Mouse (Mus musculus) hindbrain, postnatal 0 days (tissue): ENCODE data around the gene Pdcd7. TPM values are rescaled to one million over a fixed set of nuclear protein-coding genes. Genes with fewer than 3 reads are reported as not detected.

Experiments
- ATAC-seq: fragments of 200-750 bp; cut with Nextera tagmentation; 2 replicates; pipeline ENCODE4 v1.8.0; 2017; ENCODE audit warnings: mild to moderate bottlenecking, moderate TSS enrichment, moderate library complexity
- DNase-seq: peaks from one replicate; pipeline ENCODE4 v3.0.0-alpha.2; 2015; ENCODE audit warnings: low spot score
- H3K27ac ChIP-seq: fragments of 300-500 bp; sonication (generic); 2 replicates; pipeline ENCODE4 v1.5.1; 2014; ENCODE audit warnings: mild to moderate bottlenecking
- H3K27me3 ChIP-seq: fragments of 300-500 bp; sonication (generic); 2 replicates; pipeline ENCODE4 v1.6.1; 2014; ENCODE audit warnings: low read length, mixed read lengths; ENCODE audit not compliant: insufficient read depth
- H3K36me3 ChIP-seq: fragments of 300-500 bp; sonication (generic); 2 replicates; pipeline ENCODE4 v1.6.1; 2014; ENCODE audit warnings: low read length, mixed read lengths; ENCODE audit not compliant: insufficient read depth
- H3K4me1 ChIP-seq: fragments of 300-500 bp; sonication (generic); 2 replicates; pipeline ENCODE4 v1.6.1; 2014; ENCODE audit warnings: antibody characterized with exemption, low read length, mixed read lengths; ENCODE audit not compliant: insufficient read depth
- H3K4me2 ChIP-seq: fragments of 300-500 bp; sonication (generic); 2 replicates; pipeline ENCODE4 v1.6.1; 2014; ENCODE audit warnings: low read depth, mild to moderate bottlenecking, low read length, moderate library complexity, mixed read lengths
- H3K4me3 ChIP-seq: fragments of 300-500 bp; sonication (generic); 2 replicates; pipeline ENCODE4 v1.5.1; 2014; ENCODE audit warnings: low read length
- H3K9ac ChIP-seq: fragments of 300-500 bp; sonication (generic); replicated peaks from 2 replicates; pipeline ENCODE4 v1.6.1; 2014; ENCODE audit warnings: mild to moderate bottlenecking, low read length, moderate library complexity, mixed read lengths
- H3K9me3 ChIP-seq: fragments of 300-500 bp; sonication (generic); 2 replicates; pipeline ENCODE4 v1.6.1; 2016; ENCODE audit warnings: low read length, mixed read lengths
- CTCF ChIP-seq: IDR thresholded peaks from 2 replicates; pipeline ENCODE4 v1.5.1; 2016; ENCODE audit warnings: antibody characterized with exemption, control low read depth, low read depth
- WGBS: fragments of 180-500 bp; shearing (Covaris S2); extraction: QIAGEN DNeasy Blood & Tissue Kit; methylation state at CpG from one replicate; pipeline ENCODE4 v1.1.7; 2014; 5-methylcytosine and 5-hydroxymethylcytosine counted together
- polyA plus RNA-seq: library from polyadenylated mRNA; unstranded; fragments of >200 nt; fragmentation: Nextera tagmentation; extraction: Ambion mirVana; gene quantifications from 2 replicates; pipeline ENCODE4 v1.2.1, GENCODE M21; 2015
- total RNA-seq: library from RNA; depleted of rRNA; stranded (reverse); fragments of >200 nt; gene quantifications from 2 replicates; pipeline ENCODE4 v1.2.3, GENCODE M21; 2014

Pdcd7 gene
- total and polyA plus RNA-seq, 2 experiments from 2014 or later = 8.6 to 17.5 TPM

DNA sequence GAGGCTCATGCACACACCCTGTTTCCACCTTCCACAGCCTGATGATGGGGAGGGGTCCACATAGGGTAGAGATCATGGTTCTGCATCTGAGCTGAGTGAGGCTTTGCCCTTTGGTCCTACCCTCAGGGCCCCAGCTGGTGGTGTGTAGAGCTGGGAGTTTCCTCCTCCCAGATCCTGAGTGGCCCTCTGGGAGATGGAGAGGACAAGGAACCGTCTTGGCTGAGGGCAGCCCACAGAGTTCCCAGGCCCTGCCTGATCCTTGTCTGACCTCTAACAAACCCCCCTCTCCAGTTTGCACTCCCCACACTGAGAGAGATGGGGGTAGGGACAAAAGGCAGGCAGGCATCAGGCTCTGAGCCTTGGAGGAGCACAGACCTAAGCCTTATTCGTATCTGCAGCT is 48.5 kb downstream of the Pdcd7 start:
- no peak for ATAC-seq
- no peak for DNase-seq
- Histone ChIP-seq H3K27me3 (peaks cover 30% of the 10 kb centered on the region), H3K27ac (no peak overlapping the region), H3K36me3 (no peaks in the 10 kb centered on the region), H3K9ac (no peak overlapping the region), H3K9me3 (no peaks in the 10 kb centered on the region), H3K4me2 (no peak overlapping the region), H3K4me3 (no peak overlapping the region), H3K4me1 (peaks cover 6% of the 10 kb centered on the region)
- no peak for TF ChIP-seq CTCF
- 75% methylated on average over 2 of the region's 2 CpGs for WGBS

GRCm38 (mm10) chr9:65398279-65398678 is 52.4 kb downstream of the Pdcd7 start, which contains the start of gene Rasl12:
Rasl12 (plus strand) TSS chr9:65398506.
- DNase-seq (peak; percentile 80), ATAC-seq (peak; percentile 84)
- no peaks in the 10 kb centered on the region for H3K36me3 ChIP-seq
- no peak within 1 kb of the TSS for H3K27ac ChIP-seq
- H3K4me1 ChIP-seq = peaks cover 6% of the 10 kb centered on the region
- H3K27me3 ChIP-seq = no peaks in the 10 kb centered on the region
- under 1% methylated on average over 24 of the region's 24 CpGs for WGBS
- peak within 1 kb of the TSS; percentile 42 for H3K4me3 ChIP-seq
- no peaks in the 10 kb centered on the region for H3K9me3 ChIP-seq
- H3K9ac ChIP-seq = peak within 1 kb of the TSS; percentile 47
- no peak for TF ChIP-seq CTCF
- H3K4me2 ChIP-seq = peak within 1 kb of the TSS; percentile 72

- no peaks in the 10 kb centered on the region for H3K36me3 ChIP-seq
- H3K27me3 ChIP-seq = no peaks in the 10 kb centered on the region
- no peak for TF ChIP-seq CTCF
- no peak overlapping the region for H3K9ac ChIP-seq
- H3K4me2 ChIP-seq = no peak overlapping the region
- peaks cover 6% of the 10 kb centered on the region for H3K4me1 ChIP-seq
- no peak overlapping the region for H3K27ac ChIP-seq
- H3K9me3 ChIP-seq = no peaks in the 10 kb centered on the region
- ATAC-seq (no peak), DNase-seq (no peak)
- H3K4me3 ChIP-seq = no peak overlapping the region
- 83% methylated on average over 6 of the region's 6 CpGs for WGBS
Observed at GRCm38 (mm10) chr9:65399934-65400333, 54.0 kb downstream of the Pdcd7 start.

DNA sequence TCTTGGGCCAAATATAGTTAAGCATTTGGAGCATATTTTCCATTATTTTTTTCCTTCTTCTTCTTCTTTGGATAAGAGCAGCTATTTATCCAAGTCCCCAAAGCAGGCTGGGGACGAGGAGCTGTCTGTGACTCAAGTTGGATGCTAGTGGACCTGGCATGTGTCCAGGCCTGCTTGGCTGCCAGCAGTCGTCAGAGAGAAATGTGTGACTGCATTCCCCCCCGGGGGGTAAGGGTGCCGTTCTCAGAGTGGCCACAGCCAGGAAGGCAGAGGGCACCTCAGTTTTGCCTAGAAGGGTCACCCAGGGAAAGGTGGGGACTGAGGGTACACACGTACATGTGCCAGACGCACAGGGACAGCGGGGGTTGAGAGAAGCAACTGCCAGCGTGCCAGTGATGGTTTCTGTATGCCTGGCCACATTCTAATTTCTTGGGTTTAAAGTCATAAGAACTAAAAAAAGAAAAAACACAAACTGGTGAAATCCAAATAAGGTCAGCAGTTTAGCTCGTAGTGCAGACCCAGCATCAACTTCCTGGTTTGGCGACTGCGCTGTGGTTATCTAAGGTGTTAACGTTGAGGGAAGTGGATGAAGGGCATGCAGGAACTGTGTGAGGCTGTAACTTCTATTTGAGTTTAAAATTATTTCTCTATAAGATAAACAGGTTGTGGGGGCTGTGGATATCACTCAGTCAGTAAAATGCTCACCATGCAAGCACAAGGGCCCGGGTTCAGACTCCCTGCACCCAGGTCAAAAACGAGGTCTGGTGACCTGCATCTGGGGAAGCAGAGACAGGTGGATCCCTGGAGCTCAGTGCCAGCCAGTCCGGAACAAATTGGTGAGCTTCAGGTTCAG is 58.7 kb downstream of the Pdcd7 start:
- WGBS = 60% methylated on average over 15 of the region's 15 CpGs
- H3K9ac ChIP-seq = no peak overlapping the region
- no peak overlapping the region for H3K27ac ChIP-seq
- no peak for TF ChIP-seq CTCF
- H3K4me2 ChIP-seq = peak overlapping the region; percentile 16; the same call in 1 of the 2 replicates
- no peaks in the 10 kb centered on the region for H3K9me3 ChIP-seq
- ATAC-seq = no peak
- peak; percentile 76 for DNase-seq
- no peaks in the 10 kb centered on the region for H3K4me1 ChIP-seq
- no peaks in the 10 kb centered on the region for H3K36me3 ChIP-seq
- H3K27me3 ChIP-seq = no peaks in the 10 kb centered on the region
- no peak overlapping the region for H3K4me3 ChIP-seq

DNA sequence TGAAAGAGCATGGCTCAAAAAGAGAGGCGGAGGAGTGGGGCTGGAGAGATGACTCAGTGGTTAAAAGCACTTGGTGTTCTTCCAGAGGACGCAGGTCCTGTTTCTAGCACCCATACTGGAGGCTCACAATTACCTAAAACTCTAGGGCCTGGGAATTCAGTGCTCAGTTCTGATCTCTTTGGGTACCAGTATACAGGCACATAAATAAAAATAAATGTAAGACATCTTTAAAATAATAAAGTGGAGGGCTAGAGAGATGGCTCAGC is 59.2 kb downstream of the Pdcd7 start:
- WGBS = 78% methylated on average over 2 of the region's 2 CpGs

DNA sequence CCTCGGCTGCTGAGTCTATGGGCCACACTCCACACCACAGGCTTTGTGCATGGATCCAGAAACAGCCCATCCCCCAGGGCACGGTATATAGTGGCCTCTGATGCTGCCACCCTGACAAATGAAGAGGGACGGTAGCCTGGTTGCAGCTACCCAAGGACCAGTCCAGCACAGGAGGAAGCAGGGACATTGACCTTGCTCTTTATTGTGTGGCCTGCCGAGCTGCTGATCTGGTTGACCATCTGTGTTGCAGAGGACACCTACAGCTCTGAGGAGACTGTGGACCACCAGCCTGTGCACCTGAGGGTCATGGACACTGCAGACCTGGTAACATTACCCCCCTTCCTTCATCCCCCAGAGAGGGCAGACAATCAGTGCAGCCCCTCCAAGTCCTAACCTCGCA is 61.4 kb downstream of the Pdcd7 start:
- no peak overlapping the region for H3K27ac ChIP-seq

More for the DNA sequence above, 59.2 kb downstream of the Pdcd7 start:
- no peak overlapping the region for H3K4me3 ChIP-seq
- DNase-seq = no peak
- no peak overlapping the region for H3K9ac ChIP-seq
- no peaks in the 10 kb centered on the region for H3K27me3 ChIP-seq
- no peaks in the 10 kb centered on the region for H3K36me3 ChIP-seq
- no peak for ATAC-seq
- H3K4me2 ChIP-seq = no peak overlapping the region
- no peaks in the 10 kb centered on the region for H3K9me3 ChIP-seq
- no peak overlapping the region for H3K27ac ChIP-seq
- no peak for TF ChIP-seq CTCF
- no peaks in the 10 kb centered on the region for H3K4me1 ChIP-seq

DNA sequence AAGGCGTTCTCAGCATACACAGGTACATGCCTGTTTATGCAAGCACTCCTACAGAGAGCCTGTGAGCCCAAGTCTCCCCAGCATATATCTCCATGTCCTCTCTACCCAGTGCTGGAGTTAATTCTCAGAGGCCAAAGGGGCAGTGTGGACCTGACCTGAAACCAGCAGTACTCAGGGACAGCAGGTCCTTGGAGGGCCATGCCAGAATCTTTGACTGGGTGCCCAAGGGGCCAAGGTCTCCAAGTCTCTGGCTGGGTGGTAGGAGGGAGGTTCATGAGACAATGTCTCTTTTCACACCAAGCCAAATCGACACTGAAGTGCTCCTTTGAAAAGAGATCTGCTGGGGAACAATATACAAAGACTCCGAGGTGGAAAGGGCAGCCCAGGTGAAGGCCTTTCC is 62.0 kb downstream of the Pdcd7 start:
- no peak overlapping the region for H3K4me3 ChIP-seq
- DNase-seq = no peak
- no peak for ATAC-seq
- WGBS = 84% methylated on average over 3 of the region's 3 CpGs
- H3K9ac ChIP-seq = no peak overlapping the region
- no peak overlapping the region for H3K27ac ChIP-seq
- no peaks in the 10 kb centered on the region for H3K27me3 ChIP-seq
- H3K36me3 ChIP-seq = no peaks in the 10 kb centered on the region
- H3K9me3 ChIP-seq = no peaks in the 10 kb centered on the region
- no peak overlapping the region for H3K4me2 ChIP-seq
- no peak for TF ChIP-seq CTCF
- no peaks in the 10 kb centered on the region for H3K4me1 ChIP-seq

More for the DNA sequence above, 61.4 kb downstream of the Pdcd7 start:
- ATAC-seq (no peak), DNase-seq (no peak)
- H3K4me3 ChIP-seq = no peak overlapping the region
- 79% methylated on average over 5 of the region's 5 CpGs for WGBS
- no peaks in the 10 kb centered on the region for H3K4me1 ChIP-seq
- TF ChIP-seq CTCF = no peak
- no peaks in the 10 kb centered on the region for H3K27me3 ChIP-seq
- no peaks in the 10 kb centered on the region for H3K36me3 ChIP-seq
- no peaks in the 10 kb centered on the region for H3K9me3 ChIP-seq
- no peak overlapping the region for H3K9ac ChIP-seq
- H3K4me2 ChIP-seq = no peak overlapping the region
